Mouse (Mus musculus) B cell, adult 2 months (primary cell): ENCODE measurements around the gene Ppm1e.

Source experiments
- DNase-seq, 2 experiments: peaks; one replicate each; pipeline ENCODE4 v3.0.0; 2022

Gene Ppm1e

GRCm38 (mm10) chr11:87358331-87359261, at the start of gene Ppm1e:
Gene Ppm1e, minus strand, starts transcription at chr11:87359023.
- DNase-seq, result peak; percentile 77 to 83

- no peak for DNase-seq
Measured at GRCm38 (mm10) chr11:87404876-87405275, 46.1 kb upstream of the Ppm1e start, which contains the start of the genes Rad51c and Tex14. Gene Rad51c, minus strand, starts transcription at chr11:87404954. Gene Tex14, plus strand, starts transcription at chr11:87405065.

GRCm38 (mm10) chr11:87404111-87404853, 45.5 kb upstream of the Ppm1e start:
- DNase-seq, result peak; percentile 100

- no peak for DNase-seq
Measured at GRCm38 (mm10) chr11:87398402-87398801, 39.6 kb upstream of the Ppm1e start.

- peak; percentile 45 to 52 for DNase-seq
Measured at GRCm38 (mm10) chr11:87393855-87394254, 35.0 kb upstream of the Ppm1e start.

- no peak for DNase-seq
Measured at GRCm38 (mm10) chr11:87385676-87386075, 26.9 kb upstream of the Ppm1e start.

GRCm38 (mm10) chr11:87384551-87384950, 25.7 kb upstream of the Ppm1e start:
- DNase-seq, result no peak

- DNase-seq, result no peak
Measured at GRCm38 (mm10) chr11:87367865-87368580, 9.2 kb upstream of the Ppm1e start.

GRCm38 (mm10) chr11:87367061-87367460, 8.2 kb upstream of the Ppm1e start:
- DNase-seq, result no peak

GRCm38 (mm10) chr11:87365120-87365519, 6.3 kb upstream of the Ppm1e start:
- no peak for DNase-seq

GRCm38 (mm10) chr11:87359262-87359612, 414 bp upstream of the Ppm1e start:
- no peak for DNase-seq

GRCm38 (mm10) chr11:87357317-87358300, 1.2 kb downstream of the Ppm1e start:
- DNase-seq, result peak; percentile 28 to 38

- DNase-seq, result no peak
Measured at GRCm38 (mm10) chr11:87354861-87355260, 4.0 kb downstream of the Ppm1e start.

- DNase-seq, result no peak
Measured at GRCm38 (mm10) chr11:87353646-87354170, 5.1 kb downstream of the Ppm1e start.

GRCm38 (mm10) chr11:87326381-87326780, 32.4 kb downstream of the Ppm1e start:
- no peak for DNase-seq

- no peak for DNase-seq
Measured at GRCm38 (mm10) chr11:87322558-87322957, 36.3 kb downstream of the Ppm1e start.

- no peak for DNase-seq
Measured at GRCm38 (mm10) chr11:87320007-87320406, 38.8 kb downstream of the Ppm1e start.

- no peak for DNase-seq
Measured at GRCm38 (mm10) chr11:87318956-87319708, 39.7 kb downstream of the Ppm1e start.

GRCm38 (mm10) chr11:87313533-87313932, 45.3 kb downstream of the Ppm1e start:
- no peak for DNase-seq

- DNase-seq, result no peak
Measured at GRCm38 (mm10) chr11:87310309-87310708, 48.5 kb downstream of the Ppm1e start.
